Mouse (Mus musculus) hindbrain, embryonic 11.5 days (tissue): ENCODE results near the gene Mrln. TPM values are rescaled to one million over a fixed set of nuclear protein-coding genes. Genes with fewer than 3 reads are reported as not detected.

Source experiments
- ATAC-seq: fragments of 200-750 bp; cut with Nextera tagmentation; 2 replicates; pipeline ENCODE4 v1.8.0; 2017; ENCODE audit warnings: mild to moderate bottlenecking, moderate TSS enrichment, moderate library complexity; ENCODE audit not compliant: low FRiP score
- DNase-seq: peaks from one replicate; pipeline ENCODE4 v3.0.0-alpha.2; 2015; ENCODE audit warnings: low spot score
- H3K27ac ChIP-seq: fragments of 300-500 bp; sonication (generic); 2 replicates; pipeline ENCODE4 v1.5.1; 2014; ENCODE audit warnings: mild to moderate bottlenecking, low read depth, low read length
- H3K27me3 ChIP-seq: fragments of 300-500 bp; sonication (generic); 2 replicates; pipeline ENCODE4 v1.6.1; 2014; ENCODE audit warnings: mild to moderate bottlenecking, low read length, moderate library complexity, mixed read lengths; ENCODE audit not compliant: control insufficient read depth, insufficient read depth
- H3K36me3 ChIP-seq: fragments of 300-500 bp; sonication (generic); 2 replicates; pipeline ENCODE4 v1.6.1; 2014; ENCODE audit warnings: mild to moderate bottlenecking, low read length, moderate library complexity, mixed read lengths; ENCODE audit not compliant: control insufficient read depth, insufficient read depth
- H3K4me1 ChIP-seq: fragments of 300-500 bp; sonication (generic); replicated peaks from 2 replicates; pipeline ENCODE4 v1.6.1; 2014; ENCODE audit warnings: low read length, mixed read lengths; ENCODE audit not compliant: control insufficient read depth, insufficient read depth
- H3K4me2 ChIP-seq: fragments of 300-500 bp; sonication (generic); replicated peaks from 2 replicates; pipeline ENCODE4 v1.6.1; 2014; ENCODE audit warnings: mild to moderate bottlenecking, low read depth, low read length
- H3K4me3 ChIP-seq: fragments of 300-500 bp; sonication (generic); 2 replicates; pipeline ENCODE4 v1.5.1; 2014; ENCODE audit warnings: low read depth, low read length
- H3K9ac ChIP-seq: fragments of 300-500 bp; sonication (generic); 2 replicates; pipeline ENCODE4 v1.6.1; 2014; ENCODE audit warnings: low read depth, low read length
- H3K9me3 ChIP-seq: fragments of 300-500 bp; sonication (generic); 2 replicates; pipeline ENCODE4 v1.6.1; 2016; ENCODE audit warnings: low read length; ENCODE audit not compliant: control insufficient read depth
- WGBS: fragments of 180-500 bp; shearing (Covaris S2); extraction: QIAGEN DNeasy Blood & Tissue Kit; methylation state at CpG from one replicate; pipeline ENCODE4 v1.1.7; 2014; 5-methylcytosine and 5-hydroxymethylcytosine counted together
- polyA plus RNA-seq: library from polyadenylated mRNA; unstranded; fragments of >200 nt; fragmentation: Nextera tagmentation; extraction: Ambion mirVana; gene quantifications from 2 replicates; pipeline ENCODE4 v1.2.1, GENCODE M21; 2014

Mrln gene
- polyA plus RNA-seq, result 1.0 and 1.7 TPM in 2 replicates

DNA sequence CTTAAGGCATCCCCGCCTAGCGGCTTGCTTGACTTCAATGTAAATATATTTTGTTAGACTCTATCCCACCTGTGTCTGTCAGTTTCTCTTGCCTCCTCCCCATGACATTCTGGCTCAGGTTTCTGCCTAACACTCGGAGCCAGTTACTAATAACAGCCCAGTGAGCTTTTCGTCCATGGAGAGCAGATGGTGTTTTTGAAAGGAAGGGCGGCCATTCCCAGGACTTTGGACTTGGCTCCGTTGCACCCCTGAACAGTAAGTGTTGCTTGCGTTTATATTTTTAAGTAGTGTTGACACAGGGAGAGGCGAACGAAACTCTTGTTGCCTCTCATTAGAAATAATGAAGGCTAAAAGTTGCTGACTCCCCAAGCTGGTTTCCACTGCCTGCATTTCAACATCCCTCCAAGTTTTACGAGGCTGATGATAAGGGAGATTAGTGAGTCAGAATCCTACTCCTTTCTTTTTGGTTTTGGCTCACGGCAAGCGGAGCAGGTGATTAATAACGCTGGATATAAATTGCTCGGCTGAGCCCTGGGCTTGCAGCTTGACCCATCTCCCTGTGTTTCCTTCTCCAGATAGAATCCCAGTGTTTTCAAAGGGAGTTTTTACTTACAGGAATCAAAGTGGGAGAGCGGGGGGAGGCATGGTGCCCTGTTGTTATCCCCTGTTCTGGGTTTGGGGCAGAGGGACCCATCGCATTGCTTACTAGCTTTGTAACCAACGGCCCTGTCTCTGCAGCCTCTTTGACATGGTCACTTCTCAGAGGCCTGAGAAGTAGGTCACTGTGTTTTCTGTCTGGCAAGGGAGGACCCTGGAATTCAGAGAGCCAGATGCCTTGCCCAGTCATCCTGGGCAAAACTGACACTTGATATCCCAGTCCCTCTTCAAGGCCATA lies at the start of gene Mrln:
Gene Mrln, plus strand, starts transcription at position 160 of the 895 bp plus-strand sequence.
- DNase-seq, result no peak

GRCm38 (mm10) chr10:70156431-70157165 lies 47.9 kb upstream of the Mrln start:
- H3K9ac ChIP-seq, result no peak overlapping the region
- H3K4me1 ChIP-seq, result no peaks in the 10 kb centered on the region
- 78% methylated on average over 3 of the region's 3 CpGs for WGBS
- H3K9me3 ChIP-seq, result no peaks in the 10 kb centered on the region
- DNase-seq, result no peak
- H3K4me3 ChIP-seq, result no peak overlapping the region
- no peak for ATAC-seq
- H3K4me2 ChIP-seq, result no peak overlapping the region
- H3K27ac ChIP-seq, result no peak overlapping the region
- peaks cover 5% of the 10 kb centered on the region; the same call in 1 of the 2 replicates for H3K36me3 ChIP-seq
- H3K27me3 ChIP-seq, result no peaks in the 10 kb centered on the region

More for the DNA sequence above, at the start of gene Mrln:
- H3K9ac ChIP-seq, result no peak within 1 kb of the TSS
- H3K27ac ChIP-seq, result no peak within 1 kb of the TSS
- H3K36me3 ChIP-seq, result no peaks in the 10 kb centered on the region
- no peak for ATAC-seq
- 69% methylated on average over 17 of the region's 17 CpGs for WGBS
- no peak within 1 kb of the TSS for H3K4me2 ChIP-seq
- H3K9me3 ChIP-seq, result no peaks in the 10 kb centered on the region
- no peaks in the 10 kb centered on the region for H3K27me3 ChIP-seq
- H3K4me1 ChIP-seq, result no peaks in the 10 kb centered on the region
- H3K4me3 ChIP-seq, result no peak within 1 kb of the TSS

- Histone ChIP-seq H3K27me3 (no peaks in the 10 kb centered on the region), H3K9ac (no peak overlapping the region), H3K4me3 (no peak overlapping the region), H3K9me3 (no peaks in the 10 kb centered on the region), H3K27ac (no peak overlapping the region), H3K4me2 (no peak overlapping the region), H3K4me1 (no peaks in the 10 kb centered on the region), H3K36me3 (peaks cover 4% of the 10 kb centered on the region; the same call in 1 of the 2 replicates)
- 74% methylated on average over 12 of the region's 12 CpGs for WGBS
- DNase-seq (no peak), ATAC-seq (no peak)
These were observed 44.7 kb upstream of the Mrln start for GRCm38 (mm10) chr10:70159651-70160320.

DNA sequence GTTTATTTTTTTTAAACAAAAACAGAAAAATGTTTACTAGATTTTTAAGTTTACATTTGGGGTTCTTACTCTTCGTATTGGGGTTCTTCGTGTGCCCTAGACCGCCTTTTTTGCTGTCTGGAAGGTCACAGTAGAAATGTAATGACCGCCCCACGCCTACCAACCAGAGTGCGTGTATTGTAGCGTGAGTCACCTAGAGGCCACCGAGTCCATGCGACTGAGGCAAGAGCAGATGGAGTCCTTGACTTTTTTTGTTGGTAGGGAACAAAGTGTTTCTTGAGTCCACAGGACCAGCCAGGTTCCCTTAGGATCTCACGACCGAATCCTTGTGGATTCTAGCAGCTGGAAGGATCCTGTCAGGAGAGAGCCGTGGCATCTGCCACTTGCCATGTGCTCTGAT lies 43.7 kb upstream of the Mrln start:
- WGBS, result 93% methylated on average over 12 of the region's 12 CpGs
- Histone ChIP-seq H3K27me3 (no peaks in the 10 kb centered on the region), H3K4me3 (no peak overlapping the region), H3K4me2 (no peak overlapping the region), H3K27ac (no peak overlapping the region), H3K36me3 (0 out of 2 replicates have a peak, but pooled peaks cover 2% of the 10 kb centered on the region), H3K9ac (no peak overlapping the region), H3K9me3 (no peaks in the 10 kb centered on the region), H3K4me1 (no peaks in the 10 kb centered on the region)
- no peak for DNase-seq
- no peak for ATAC-seq

DNA sequence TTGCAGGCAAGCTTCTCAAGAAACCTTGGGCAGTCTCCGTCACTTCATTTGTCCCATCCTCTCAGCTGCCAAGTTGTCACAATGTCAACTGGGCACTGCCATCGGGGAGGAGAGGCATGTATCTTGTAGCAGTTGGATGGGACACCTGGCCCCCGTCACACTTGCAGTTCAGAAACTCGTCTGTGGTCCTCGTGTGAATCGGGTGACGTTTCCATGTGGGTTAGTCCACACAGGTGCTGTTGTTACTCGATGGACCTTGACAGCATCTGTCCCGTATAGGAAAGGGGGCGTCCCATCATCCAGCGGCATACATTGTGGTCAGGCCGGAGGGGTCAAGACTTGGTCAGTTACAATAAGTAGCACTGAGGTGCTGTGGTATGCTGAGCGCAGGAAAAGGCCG lies 43.0 kb upstream of the Mrln start:
- no peak for ATAC-seq
- DNase-seq, result no peak
- 92% methylated on average over 14 of the region's 14 CpGs for WGBS

GRCm38 (mm10) chr10:70163681-70164080 lies 40.8 kb upstream of the Mrln start:
- 66% methylated on average over 5 of the region's 5 CpGs for WGBS
- Histone ChIP-seq H3K4me3 (no peak overlapping the region), H3K27me3 (no peaks in the 10 kb centered on the region), H3K9ac (no peak overlapping the region), H3K36me3 (no peaks in the 10 kb centered on the region), H3K4me2 (no peak overlapping the region), H3K9me3 (no peaks in the 10 kb centered on the region), H3K4me1 (no peaks in the 10 kb centered on the region), H3K27ac (no peak overlapping the region)
- DNase-seq (no peak), ATAC-seq (no peak)

More for the DNA sequence above, 43.0 kb upstream of the Mrln start:
- Histone ChIP-seq H3K27me3 (no peaks in the 10 kb centered on the region), H3K9ac (no peak overlapping the region), H3K9me3 (no peaks in the 10 kb centered on the region), H3K4me3 (no peak overlapping the region), H3K4me1 (no peaks in the 10 kb centered on the region), H3K4me2 (no peak overlapping the region), H3K36me3 (no peaks in the 10 kb centered on the region), H3K27ac (no peak overlapping the region)

DNA sequence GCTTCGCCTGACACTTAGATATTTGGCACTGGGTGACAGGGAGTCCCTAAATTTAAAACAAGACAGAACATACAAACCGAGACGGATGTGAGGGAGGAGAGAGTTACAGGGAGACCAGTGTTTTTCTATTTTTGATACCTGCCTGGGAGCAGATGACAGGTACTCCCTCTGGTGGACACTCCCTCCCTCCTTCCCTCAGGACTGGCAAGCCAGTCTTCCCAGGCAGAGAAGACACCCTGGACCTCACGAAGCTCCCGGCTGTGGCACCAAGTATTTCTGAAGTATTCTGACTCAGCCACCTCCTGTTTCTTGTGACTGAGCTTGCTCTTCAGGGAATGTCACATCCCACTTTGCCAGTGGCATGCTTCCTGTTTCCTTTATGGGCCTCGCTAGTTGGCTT lies 38.6 kb upstream of the Mrln start:
- no peak for DNase-seq
- no peaks in the 10 kb centered on the region for H3K9me3 ChIP-seq
- no peaks in the 10 kb centered on the region for H3K27me3 ChIP-seq
- ATAC-seq, result no peak
- no peak overlapping the region for H3K4me3 ChIP-seq
- no peak overlapping the region for H3K27ac ChIP-seq
- H3K9ac ChIP-seq, result no peak overlapping the region
- 80% methylated on average over 6 of the region's 6 CpGs for WGBS
- no peaks in the 10 kb centered on the region for H3K4me1 ChIP-seq
- H3K4me2 ChIP-seq, result no peak overlapping the region
- no peaks in the 10 kb centered on the region for H3K36me3 ChIP-seq

GRCm38 (mm10) chr10:70166427-70166826 lies 38.0 kb upstream of the Mrln start:
- Histone ChIP-seq H3K4me3 (no peak overlapping the region), H3K36me3 (no peaks in the 10 kb centered on the region), H3K27ac (no peak overlapping the region), H3K27me3 (no peaks in the 10 kb centered on the region), H3K9ac (no peak overlapping the region), H3K4me2 (no peak overlapping the region), H3K9me3 (no peaks in the 10 kb centered on the region), H3K4me1 (no peaks in the 10 kb centered on the region)
- 97% methylated on average over 5 of the region's 5 CpGs for WGBS
- ATAC-seq (no peak), DNase-seq (no peak)
